Mouse (Mus musculus): ENCODE measurements around the gene Pym1. TPM values are rescaled to one million over a fixed set of nuclear protein-coding genes. Genes with fewer than 3 reads are reported as not detected.
A peak's percentile ranks its signal among the peaks of the same experiment; 100 is the strongest.
"Not testable (repeated sequence)": the region's sequence is repeated elsewhere in the genome, so short reads cannot be mapped to it uniquely, and the experiment has no call there.

Pym1 gene
- polyA plus RNA-seq, 1 experiment from 2014 or later, result 22.3 TPM

- no peaks in the 10 kb centered on the region for H3K27me3 ChIP-seq (replicated peaks; ENCODE audit: control insufficient read depth, insufficient read depth, low read length)
- peaks cover 4% of the 10 kb centered on the region; the same call in 1 of the 2 replicates for H3K4me1 ChIP-seq (replicated peaks; ENCODE audit: control insufficient read depth, insufficient read depth, low read length)
- WGBS, result under 1% methylated on average over 62 of the region's 62 CpGs
- H3K9me3 ChIP-seq (ENCODE audit: control insufficient read depth), result no peaks in the 10 kb centered on the region
- TF ChIP-seq CTCF (IDR thresholded peaks at IDR 0.05; ENCODE audit: low read depth), result no peak
- peak within 1 kb of the TSS; percentile 86 for H3K4me3 ChIP-seq (ENCODE audit: low read depth, low read length)
- peak; percentile 94 for ATAC-seq
- H3K27ac ChIP-seq (ENCODE audit: low read depth, low read length), result peak within 1 kb of the TSS; percentile 89
- H3K9ac ChIP-seq (ENCODE audit: low read depth, low read length), result peak within 1 kb of the TSS; percentile 76
- H3K4me2 ChIP-seq (replicated peaks; ENCODE audit: low read depth), result peak within 1 kb of the TSS; percentile 81
- peaks cover 12% of the 10 kb centered on the region; the same call in 1 of the 2 replicates for H3K36me3 ChIP-seq (ENCODE audit: control insufficient read depth, insufficient read depth)
Measured at GRCm38 (mm10) chr10:128704491-128705316, 43.0 kb upstream of the Pym1 start, which contains the start of gene Cdk2. TSS of gene Cdk2 (minus strand) at chr10:128705031.

GRCm38 (mm10) chr10:128705317-128705693 lies 42.4 kb upstream of the Pym1 start:
- Histone ChIP-seq H3K4me2 (replicated peaks; ENCODE audit: low read depth) (peak overlapping the region; percentile 81), H3K27ac (ENCODE audit: low read depth, low read length) (peak overlapping the region; percentile 89), H3K36me3 (ENCODE audit: control insufficient read depth, insufficient read depth) (peaks cover 11% of the 10 kb centered on the region; the same call in 1 of the 2 replicates), H3K9ac (ENCODE audit: low read depth, low read length) (peak overlapping the region; percentile 24), H3K4me3 (ENCODE audit: low read depth, low read length) (peak overlapping the region; percentile 86), H3K9me3 (ENCODE audit: control insufficient read depth) (no peaks in the 10 kb centered on the region), H3K27me3 (replicated peaks; ENCODE audit: control insufficient read depth, insufficient read depth, low read length) (no peaks in the 10 kb centered on the region), H3K4me1 (replicated peaks; ENCODE audit: control insufficient read depth, insufficient read depth, low read length) (peaks cover 4% of the 10 kb centered on the region; the same call in 1 of the 2 replicates)
- peak; percentile 26 for ATAC-seq
- no peak for TF ChIP-seq CTCF (IDR thresholded peaks at IDR 0.05; ENCODE audit: low read depth)
- WGBS, result 8% methylated on average over 11 of the region's 11 CpGs

GRCm38 (mm10) chr10:128711318-128711717 lies 36.4 kb upstream of the Pym1 start:
- not testable (repeated sequence) for H3K27me3 ChIP-seq (replicated peaks; ENCODE audit: control insufficient read depth, insufficient read depth, low read length); H3K9me3 ChIP-seq (ENCODE audit: control insufficient read depth); H3K4me2 ChIP-seq (replicated peaks; ENCODE audit: low read depth); H3K36me3 ChIP-seq (ENCODE audit: control insufficient read depth, insufficient read depth); H3K9ac ChIP-seq (ENCODE audit: low read depth, low read length); H3K4me1 ChIP-seq (replicated peaks; ENCODE audit: control insufficient read depth, insufficient read depth, low read length); ATAC-seq; H3K4me3 ChIP-seq (ENCODE audit: low read depth, low read length); H3K27ac ChIP-seq (ENCODE audit: low read depth, low read length)
- WGBS, result 91% methylated on average over 7 of the region's 7 CpGs

- Histone ChIP-seq H3K4me3 (ENCODE audit: low read depth, low read length) (no peak overlapping the region), H3K27me3 (replicated peaks; ENCODE audit: control insufficient read depth, insufficient read depth, low read length) (no peaks in the 10 kb centered on the region), H3K27ac (ENCODE audit: low read depth, low read length) (no peak overlapping the region), H3K4me1 (replicated peaks; ENCODE audit: control insufficient read depth, insufficient read depth, low read length) (no peaks in the 10 kb centered on the region), H3K9me3 (ENCODE audit: control insufficient read depth) (no peaks in the 10 kb centered on the region), H3K9ac (ENCODE audit: low read depth, low read length) (no peak overlapping the region), H3K36me3 (ENCODE audit: control insufficient read depth, insufficient read depth) (peaks cover 8% of the 10 kb centered on the region; the same call in 1 of the 2 replicates), H3K4me2 (replicated peaks; ENCODE audit: low read depth) (no peak overlapping the region)
- no peak for ATAC-seq
- 84% methylated on average over 19 of the region's 19 CpGs for WGBS
- no peak for TF ChIP-seq CTCF (IDR thresholded peaks at IDR 0.05; ENCODE audit: low read depth)
Measured at GRCm38 (mm10) chr10:128715559-128716537, 31.8 kb upstream of the Pym1 start.

- not testable (repeated sequence) for H3K27me3 ChIP-seq (replicated peaks; ENCODE audit: control insufficient read depth, insufficient read depth, low read length); H3K4me2 ChIP-seq (replicated peaks; ENCODE audit: low read depth); H3K4me1 ChIP-seq (replicated peaks; ENCODE audit: control insufficient read depth, insufficient read depth, low read length); H3K27ac ChIP-seq (ENCODE audit: low read depth, low read length); H3K4me3 ChIP-seq (ENCODE audit: low read depth, low read length); H3K9ac ChIP-seq (ENCODE audit: low read depth, low read length); H3K9me3 ChIP-seq (ENCODE audit: control insufficient read depth); ATAC-seq
- H3K36me3 ChIP-seq (ENCODE audit: control insufficient read depth, insufficient read depth), result peaks cover 19% of the 10 kb centered on the region; the same call in 1 of the 2 replicates
- WGBS, result 75% methylated on average over 3 of the region's 4 CpGs
Measured at GRCm38 (mm10) chr10:128725466-128725865, 22.2 kb upstream of the Pym1 start.

GRCm38 (mm10) chr10:128728059-128728458 lies 19.6 kb upstream of the Pym1 start:
- Histone ChIP-seq H3K9ac (ENCODE audit: low read depth, low read length) (no peak overlapping the region), H3K4me1 (replicated peaks; ENCODE audit: control insufficient read depth, insufficient read depth, low read length) (no peaks in the 10 kb centered on the region), H3K36me3 (ENCODE audit: control insufficient read depth, insufficient read depth) (peaks cover 19% of the 10 kb centered on the region; the same call in 1 of the 2 replicates), H3K4me2 (replicated peaks; ENCODE audit: low read depth) (no peak overlapping the region), H3K9me3 (ENCODE audit: control insufficient read depth) (no peaks in the 10 kb centered on the region), H3K4me3 (ENCODE audit: low read depth, low read length) (no peak overlapping the region), H3K27ac (ENCODE audit: low read depth, low read length) (no peak overlapping the region), H3K27me3 (replicated peaks; ENCODE audit: control insufficient read depth, insufficient read depth, low read length) (no peaks in the 10 kb centered on the region)
- no peak for TF ChIP-seq CTCF (IDR thresholded peaks at IDR 0.05; ENCODE audit: low read depth)
- no peak for ATAC-seq
- WGBS, result 88% methylated on average over 5 of the region's 5 CpGs

All from intestine, postnatal 0 days (tissue).